Mouse (Mus musculus) cerebellum, adult 9-10 months (tissue): ENCODE measurements at regions not wholly inside any gene's neighbourhood (a gene's known extent, or its start where the extent isn't known, plus 50 kb on each side); places are given as distances from the start of the nearest gene placed in this dataset.
"Not testable (repeated sequence)": the region's sequence is repeated elsewhere in the genome, so short reads cannot be mapped to it uniquely, and the experiment has no call there.

Experiments used
- DNase-seq: peaks from one replicate; pipeline ENCODE4 v3.0.0; 2022

GRCm38 (mm10) chr2:17946047-17946446 lies 50.7 kb downstream of the H2al2a start:
- no peak for DNase-seq

DNA sequence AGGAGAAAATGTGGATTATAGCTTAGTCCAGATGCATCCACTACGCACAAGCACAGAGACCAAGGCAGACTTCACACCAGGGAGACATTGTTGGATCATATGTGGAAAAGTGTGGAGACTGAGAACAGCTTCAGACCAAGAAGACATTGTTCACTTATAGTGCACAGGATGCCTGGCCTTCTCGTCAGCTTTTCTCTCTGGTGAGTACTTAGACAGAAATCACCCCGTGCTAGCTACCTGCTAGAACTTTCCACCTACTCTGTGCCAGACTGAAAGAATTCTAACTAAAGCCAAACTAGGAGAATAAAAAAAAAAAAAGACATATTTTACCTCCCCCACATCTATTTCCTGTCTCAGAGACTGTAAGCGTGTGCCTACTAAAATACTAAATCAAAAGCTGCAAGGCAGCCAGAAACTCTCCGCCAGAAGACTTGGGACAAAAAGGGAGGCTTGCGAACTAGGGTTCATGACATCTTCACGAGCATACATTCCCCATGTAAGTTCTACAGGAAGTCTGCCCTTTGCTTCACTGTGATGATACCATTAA lies 51.3 kb downstream of the H2al2a start:
- no peak for DNase-seq

- DNase-seq, result no peak
These were observed 53.3 kb downstream of the H2al2a start for GRCm38 (mm10) chr2:17943506-17943905.

- DNase-seq, result peak; percentile 9
These were observed 54.0 kb downstream of the H2al2a start for GRCm38 (mm10) chr2:17942528-17943387.

DNA sequence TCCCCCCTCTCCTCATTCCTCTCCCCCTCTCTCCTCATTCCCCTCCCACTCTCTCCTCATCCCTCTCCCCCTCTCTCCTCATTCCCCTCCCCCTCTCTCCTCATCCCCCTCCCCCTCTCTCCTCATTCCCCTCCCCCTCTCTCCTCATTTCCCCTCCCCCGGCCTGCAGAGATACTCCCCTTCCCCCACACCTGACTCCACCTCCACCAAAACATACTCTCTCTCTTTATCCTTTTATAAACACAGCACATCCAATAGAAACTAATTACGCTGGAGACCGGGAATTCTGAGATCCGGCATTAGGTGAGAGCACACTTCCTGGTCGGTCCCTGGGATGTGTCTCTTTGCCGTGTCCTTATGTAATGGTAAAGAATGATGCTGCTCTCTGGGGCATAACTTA lies 54.8 kb downstream of the H2al2a start:
- no peak for DNase-seq

DNA sequence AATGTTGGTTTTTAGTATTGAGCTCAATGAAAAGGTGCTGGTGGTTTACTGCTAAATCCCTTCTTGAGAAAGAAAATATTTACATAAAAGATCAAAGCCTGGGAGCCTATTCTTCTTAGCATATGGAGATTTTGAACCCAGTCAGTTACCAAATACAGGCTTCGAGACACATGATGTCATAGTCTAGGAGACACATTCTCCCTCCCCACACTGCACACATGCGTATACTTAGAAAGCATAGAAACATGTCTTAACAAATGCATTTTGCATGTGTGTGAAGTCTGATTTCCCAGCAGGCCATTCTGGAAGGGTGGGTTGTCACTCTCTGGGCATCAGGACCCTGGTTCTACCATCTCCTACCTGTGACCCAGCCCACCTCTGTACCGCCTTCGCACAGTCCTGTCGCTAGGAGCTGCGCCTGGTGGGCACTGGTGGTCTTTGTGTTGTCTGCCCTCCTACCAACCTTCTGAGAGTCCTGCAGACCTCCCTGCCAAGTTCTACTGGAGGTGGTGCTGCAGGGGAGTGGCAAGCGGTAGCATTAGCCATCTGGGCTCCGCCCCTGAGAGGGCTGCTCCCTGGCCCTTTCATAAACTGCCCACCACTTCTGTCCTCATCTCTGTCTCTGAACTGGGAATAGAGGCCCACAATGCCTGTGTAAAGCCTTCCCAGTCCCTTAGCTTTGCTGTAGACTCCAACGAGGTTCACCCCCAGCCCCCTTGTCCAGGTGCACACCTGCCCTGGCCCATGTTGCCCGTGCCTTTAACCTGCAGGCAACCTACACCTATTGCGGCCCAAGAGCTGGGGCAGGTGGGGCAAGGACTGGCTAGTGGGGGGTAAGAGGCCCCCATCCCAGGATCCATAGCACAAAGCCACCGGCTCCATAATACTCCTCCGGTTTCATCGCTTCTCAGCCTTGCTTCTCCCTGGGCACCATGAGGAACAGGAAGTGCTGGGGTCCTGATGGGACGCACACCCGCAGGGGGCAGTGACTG lies 56.6 kb downstream of the H2al2a start:
- not testable (repeated sequence) for DNase-seq

DNA sequence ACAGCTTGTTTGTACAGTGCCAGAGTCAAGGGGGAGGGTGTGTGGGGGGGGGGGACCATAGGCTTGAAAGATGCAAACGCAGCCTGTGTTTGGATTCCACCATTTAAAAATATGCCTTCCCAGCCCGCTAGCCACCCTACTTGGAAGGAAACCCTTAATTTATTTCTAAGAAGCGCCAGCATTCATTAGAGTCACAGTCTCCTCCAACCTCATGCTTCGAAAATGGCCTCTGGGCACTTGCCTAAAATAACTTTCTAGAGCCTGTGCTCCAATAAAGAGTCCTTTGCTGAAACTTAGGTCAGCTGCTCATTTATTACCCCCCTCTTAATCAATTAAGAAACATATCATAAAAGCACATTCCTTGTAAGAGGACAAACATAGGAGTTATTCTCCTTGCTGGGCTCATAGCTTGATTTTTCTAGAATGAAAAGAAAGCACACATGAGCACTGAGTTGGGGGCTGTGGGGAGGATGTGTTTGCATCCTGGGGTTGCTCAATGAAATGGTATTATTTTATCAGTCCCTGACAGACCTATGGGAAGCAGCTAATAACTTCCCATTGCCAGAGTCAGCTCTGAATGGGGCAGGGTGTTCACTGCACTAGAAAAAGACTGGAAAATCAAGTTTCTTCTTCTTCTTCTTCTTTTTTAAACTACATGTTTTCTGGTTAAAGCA lies 57.4 kb downstream of the H2al2a start:
- DNase-seq, result no peak

DNA sequence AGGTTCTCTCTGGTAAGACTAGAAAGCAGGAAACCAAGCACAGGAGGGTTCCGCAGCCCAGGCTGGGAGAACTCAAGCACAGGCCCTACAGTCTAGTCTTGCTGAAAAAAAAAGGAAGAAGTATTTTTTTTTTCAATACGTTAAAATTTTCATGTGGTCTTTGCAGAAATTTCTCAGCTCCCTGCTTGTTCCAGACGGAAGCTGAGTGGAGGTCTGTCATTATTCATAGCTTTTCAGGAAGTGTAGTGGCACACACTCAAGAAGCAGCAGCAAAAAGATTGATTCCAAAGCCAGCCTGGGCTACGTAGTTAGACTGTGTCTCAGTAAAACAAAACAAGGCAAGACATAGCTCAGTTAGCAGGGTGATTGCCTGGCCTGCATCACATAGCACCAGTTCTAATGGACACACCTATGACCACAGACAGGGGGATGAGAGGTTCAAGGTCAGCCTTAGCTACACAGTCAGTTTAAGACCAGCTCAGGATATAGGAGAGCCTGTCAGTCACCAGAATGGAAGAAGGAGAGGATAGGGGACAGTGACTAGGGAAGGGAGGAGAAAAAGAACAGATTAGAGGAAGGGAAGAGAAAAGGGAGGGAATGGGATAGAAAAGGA lies 60.1 kb downstream of the H2al2a start:
- no peak for DNase-seq

- DNase-seq, result no peak
These were observed 60.8 kb downstream of the H2al2a start for GRCm38 (mm10) chr2:17935916-17936315.

DNA sequence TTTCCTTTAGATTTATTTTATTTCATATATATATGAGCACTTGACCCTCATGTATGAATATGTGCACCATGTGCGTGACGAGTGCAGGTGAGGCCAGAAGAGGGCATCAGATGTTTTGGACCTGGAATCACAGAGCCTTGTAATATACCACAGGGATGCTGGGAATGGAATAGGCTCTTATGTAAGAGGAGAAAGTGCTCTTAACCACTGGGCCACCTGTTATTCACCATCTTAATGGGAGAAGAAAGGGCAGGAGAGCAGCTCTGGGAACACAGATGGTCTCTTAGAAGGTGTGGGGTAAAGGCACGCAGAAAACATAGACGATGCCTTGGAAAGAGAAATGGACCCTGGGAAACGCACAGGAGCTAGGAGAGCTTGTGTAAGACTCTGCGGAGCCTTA lies 61.3 kb downstream of the H2al2a start:
- DNase-seq, result no peak

DNA sequence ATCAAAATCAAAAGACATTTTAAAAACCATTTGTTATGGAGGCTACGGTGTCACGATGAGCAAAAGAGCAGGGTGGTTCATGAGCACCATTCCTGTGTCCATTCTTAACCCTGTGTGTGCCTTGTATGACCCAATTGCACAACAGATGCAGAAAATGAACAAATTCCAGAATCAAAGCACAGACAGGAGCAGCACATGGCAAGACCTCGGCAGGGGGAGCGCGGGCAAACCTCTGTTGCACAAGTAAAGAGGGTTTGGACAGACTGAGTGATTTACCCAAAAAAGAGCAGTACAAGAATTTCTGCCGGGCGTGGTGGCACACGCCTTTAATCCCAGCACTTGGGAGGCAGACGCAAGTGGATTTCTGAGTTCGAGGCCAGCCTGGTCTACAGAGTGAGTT lies 62.1 kb downstream of the H2al2a start:
- DNase-seq, result no peak

GRCm38 (mm10) chr2:17932932-17933790 lies 63.6 kb downstream of the H2al2a start:
- no peak for DNase-seq

- DNase-seq, result no peak
These were observed 64.3 kb downstream of the H2al2a start for GRCm38 (mm10) chr2:17932426-17932931.

DNA sequence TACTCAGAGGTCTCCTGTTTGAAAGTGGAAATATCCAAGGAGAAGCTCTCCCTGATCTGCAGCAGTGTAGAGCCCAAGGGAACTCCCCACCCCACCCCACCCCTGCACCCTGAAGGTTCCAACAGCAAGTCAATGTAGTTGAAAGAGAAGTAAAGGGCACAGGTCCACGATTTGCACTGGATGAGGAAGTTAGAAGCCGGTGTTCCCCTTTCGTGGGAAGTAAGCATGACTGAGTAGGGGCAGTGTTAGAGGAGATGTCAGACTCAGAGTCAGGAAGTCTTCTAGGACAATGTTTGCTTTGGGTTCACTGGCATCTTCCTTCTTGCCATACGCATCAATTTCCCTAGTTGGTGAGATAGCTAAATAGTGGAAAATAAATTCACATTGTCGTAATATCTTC lies 64.9 kb downstream of the H2al2a start:
- no peak for DNase-seq

DNA sequence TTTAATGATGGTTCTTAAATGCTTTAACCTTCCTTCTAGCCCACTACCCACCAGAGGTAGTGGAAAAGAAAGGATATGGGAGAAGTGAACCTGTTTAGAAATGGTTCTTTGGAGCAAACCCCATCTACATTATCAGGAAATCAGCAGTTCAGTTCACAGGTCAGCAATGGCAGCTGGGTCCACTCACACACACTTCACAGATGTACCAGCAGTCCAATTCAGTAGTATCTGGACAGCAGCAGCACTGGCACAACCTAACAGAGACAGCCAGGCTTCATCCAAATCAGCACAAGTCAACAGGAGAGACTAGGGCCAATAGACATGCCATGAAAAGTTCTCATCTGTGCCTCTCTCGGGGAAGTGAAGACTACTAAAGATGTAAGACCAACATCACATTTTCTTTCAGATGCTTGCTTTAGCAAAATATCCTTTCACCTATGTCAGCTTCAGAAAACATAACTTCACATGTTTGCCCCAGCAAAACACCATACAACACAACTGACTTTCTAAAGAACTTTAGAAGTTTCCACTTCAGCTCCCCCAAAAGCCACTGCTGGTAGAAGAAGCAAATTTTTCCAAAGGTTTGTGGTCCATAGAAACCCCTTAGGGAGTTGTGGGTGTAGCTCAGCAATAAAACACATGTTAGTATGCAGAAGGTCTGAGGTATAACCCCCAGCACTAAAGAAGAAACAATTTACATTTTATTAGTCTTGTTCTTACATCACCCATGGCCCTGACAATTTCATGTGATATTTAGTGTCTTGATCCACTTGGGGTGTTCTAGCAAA lies 77.7 kb downstream of the H2al2a start:
- no peak for DNase-seq

DNA sequence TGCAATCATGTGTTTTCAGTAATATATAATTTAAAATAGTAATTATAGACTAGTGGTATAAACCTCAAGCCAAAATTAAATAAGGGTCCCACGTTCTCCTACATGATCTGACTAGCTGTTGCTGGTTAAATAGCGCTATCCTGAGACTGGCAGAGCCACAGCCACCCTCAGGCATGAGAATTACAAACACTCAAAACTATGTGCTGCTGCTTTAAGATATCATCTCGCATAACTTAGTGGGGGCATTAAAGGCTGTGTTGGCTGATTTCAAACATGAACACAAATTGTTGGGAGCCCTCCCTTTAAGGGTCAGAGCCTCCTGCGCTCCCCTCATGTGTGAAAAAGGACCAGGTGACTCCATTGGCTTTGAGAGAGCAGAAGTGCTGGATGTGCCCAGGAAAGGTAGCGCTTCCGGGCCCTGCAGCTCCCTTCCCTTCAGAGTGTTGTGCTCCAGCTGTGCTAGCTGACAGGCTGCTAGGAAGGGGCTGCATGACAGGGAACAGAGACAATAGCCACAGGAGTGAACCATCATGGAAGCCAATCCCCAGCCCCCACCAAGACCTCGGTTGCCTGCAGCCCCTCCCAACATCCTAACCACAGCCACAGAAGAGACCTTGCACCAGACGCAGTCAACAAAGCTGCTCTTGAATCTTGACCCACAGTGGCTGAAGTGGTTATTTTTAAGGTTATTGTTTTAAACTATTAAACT lies 79.4 kb downstream of the H2al2a start:
- no peak for DNase-seq

DNA sequence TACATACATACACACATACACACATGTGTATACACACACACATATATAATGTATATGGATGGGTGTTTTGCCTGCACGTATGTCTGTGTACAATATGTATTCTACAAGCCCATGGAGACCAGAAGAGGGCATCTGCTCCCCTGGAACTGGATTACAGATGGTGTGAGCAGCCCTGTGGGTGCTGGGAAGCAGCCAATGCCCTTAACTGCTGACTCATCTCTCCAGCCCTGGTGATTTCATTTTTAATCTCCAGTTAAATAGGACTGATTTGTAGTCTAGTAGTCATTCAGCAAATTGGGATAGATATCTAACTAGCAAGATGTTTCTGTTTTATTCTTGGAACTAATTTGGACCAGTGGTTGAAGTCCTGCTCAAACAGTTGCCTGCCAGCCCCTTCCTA lies 94.1 kb downstream of the H2al2a start:
- DNase-seq, result peak; percentile 3

GRCm38 (mm10) chr2:17900202-17900601 lies 96.6 kb downstream of the H2al2a start:
- DNase-seq, result no peak

GRCm38 (mm10) chr2:17898780-17899179 lies 98.0 kb downstream of the H2al2a start:
- DNase-seq, result no peak

GRCm38 (mm10) chr2:17896036-17896435 lies 100.7 kb downstream of the H2al2a start:
- no peak for DNase-seq
